Mouse (Mus musculus) cortical plate, adult 2 months (tissue): ENCODE results near the gene Kif17. TPM values are rescaled to one million over a fixed set of nuclear protein-coding genes. Genes with fewer than 3 reads are reported as not detected.
A peak's percentile ranks its signal among the peaks of the same experiment; 100 is the strongest.

Source experiments
- H3K27ac ChIP-seq: fragments of 200-500 bp; 2 replicates; pipeline ENCODE4 v1.5.1; 2012; ENCODE audit warnings: low read length, control low read depth, inconsistent platforms; ENCODE audit not compliant: insufficient read depth
- H3K4me1 ChIP-seq: fragments of 200-500 bp; 2 replicates; pipeline ENCODE4 v1.6.1; 2011; ENCODE audit warnings: low read length; ENCODE audit not compliant: control insufficient read depth, insufficient read depth
- H3K4me3 ChIP-seq: fragments of 200-500 bp; 2 replicates; pipeline ENCODE4 v1.5.1; 2011; ENCODE audit warnings: mild to moderate bottlenecking, low read length, control low read depth; ENCODE audit not compliant: insufficient read depth
- CTCF ChIP-seq: fragments of 200-500 bp; IDR thresholded peaks from 2 replicates; pipeline ENCODE4 v1.5.1; 2011; ENCODE audit warnings: mild to moderate bottlenecking, control low read depth, low read length; ENCODE audit not compliant: insufficient read depth; ENCODE audit errors: extremely low read depth
- POLR2A ChIP-seq: fragments of 200-500 bp; IDR thresholded peaks from 2 replicates; pipeline ENCODE4 v1.6.1; 2011; ENCODE audit warnings: mild to moderate bottlenecking, low read length, control low read depth; ENCODE audit not compliant: insufficient read depth; ENCODE audit errors: extremely low read depth
- polyA plus RNA-seq: library from polyadenylated mRNA; depleted of rRNA; stranded (reverse); fragments of >200 nt; gene quantifications from 2 replicates; pipeline ENCODE4 v1.2.3, GENCODE M21; 2012; rRNA removed

Kif17 gene
- 28.7 and 29.2 TPM in 2 replicates for polyA plus RNA-seq

DNA sequence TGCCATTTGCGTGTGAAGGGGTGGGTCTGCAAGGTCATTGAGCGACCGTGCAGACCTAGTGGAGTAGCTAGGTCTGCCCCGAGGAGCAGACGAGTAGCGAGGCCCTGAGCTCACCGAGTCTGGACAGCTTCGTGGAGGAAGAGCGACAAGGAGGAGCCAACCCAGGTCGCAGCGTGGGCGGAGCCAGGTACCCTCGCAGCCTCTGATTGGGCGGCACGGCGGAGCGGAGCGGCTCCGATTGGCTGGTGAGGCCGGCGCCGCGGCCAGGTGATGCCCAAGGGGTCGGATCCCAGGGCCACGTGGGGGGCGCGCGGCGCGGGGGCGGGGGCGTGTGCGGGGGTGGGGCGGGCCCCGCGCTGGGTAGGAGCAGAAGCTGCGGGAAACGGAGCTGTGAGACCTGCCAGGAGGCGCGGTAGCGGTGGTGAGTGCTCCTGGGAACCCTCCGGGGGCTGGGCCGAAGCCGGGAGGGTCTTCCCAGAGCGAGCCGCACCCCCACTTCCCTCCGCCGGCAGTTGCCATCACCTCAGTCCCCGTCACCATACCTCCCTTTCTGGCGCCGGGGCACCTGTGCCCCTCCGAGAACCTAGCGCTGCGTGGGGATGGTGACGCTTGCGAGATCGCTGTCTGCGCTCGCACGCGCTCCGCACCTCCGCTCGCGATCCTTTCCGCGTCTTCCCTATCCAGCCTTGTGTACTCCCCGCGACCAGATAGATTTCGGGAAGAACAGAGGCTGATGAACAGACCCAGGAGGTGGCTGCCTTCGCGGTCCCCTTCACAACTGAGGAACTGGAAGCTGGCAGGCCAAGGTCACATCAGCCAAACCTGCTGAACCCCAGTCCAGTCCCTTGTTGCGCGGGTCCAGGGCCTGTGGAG lies at the start of gene Kif17, which contains the start of gene Sh2d5:
Kif17 (plus strand) TSS at position 348 of the 873 bp plus-strand sequence.
Sh2d5 (plus strand) TSS at position 316 of the 873 bp plus-strand sequence.
- Histone ChIP-seq H3K4me1 (peaks cover 8% of the 10 kb centered on the region; the same call in 1 of the 2 replicates), H3K27ac (peak within 1 kb of the TSS; percentile 92), H3K4me3 (peak within 1 kb of the TSS; percentile 79)
- no peak for TF ChIP-seq CTCF
- peak; percentile 94 for TF ChIP-seq POLR2A

DNA sequence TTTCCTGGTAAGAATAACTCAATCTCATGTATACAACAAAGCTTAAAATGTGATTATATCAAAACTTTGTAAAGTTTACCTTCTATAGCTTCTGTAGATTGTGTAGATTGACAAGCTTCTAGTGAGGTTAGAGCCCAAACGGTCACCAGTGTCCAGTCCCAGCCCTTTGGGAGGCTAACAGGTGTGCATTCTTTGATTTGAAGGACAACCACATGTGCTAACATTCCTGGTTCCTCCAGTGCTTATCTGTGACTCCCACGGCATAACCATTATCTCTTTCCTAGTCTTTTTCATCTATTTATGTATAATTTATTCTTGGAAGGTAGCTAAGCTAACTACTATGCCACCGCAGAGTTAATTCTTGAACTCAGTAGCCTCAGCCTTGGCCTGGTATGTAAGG lies 49.5 kb upstream of the Kif17 start:
- H3K4me3 ChIP-seq, result no peak overlapping the region
- TF ChIP-seq CTCF (no peak), POLR2A (no peak)
- no peaks in the 10 kb centered on the region for H3K4me1 ChIP-seq
- H3K27ac ChIP-seq, result no peak overlapping the region

DNA sequence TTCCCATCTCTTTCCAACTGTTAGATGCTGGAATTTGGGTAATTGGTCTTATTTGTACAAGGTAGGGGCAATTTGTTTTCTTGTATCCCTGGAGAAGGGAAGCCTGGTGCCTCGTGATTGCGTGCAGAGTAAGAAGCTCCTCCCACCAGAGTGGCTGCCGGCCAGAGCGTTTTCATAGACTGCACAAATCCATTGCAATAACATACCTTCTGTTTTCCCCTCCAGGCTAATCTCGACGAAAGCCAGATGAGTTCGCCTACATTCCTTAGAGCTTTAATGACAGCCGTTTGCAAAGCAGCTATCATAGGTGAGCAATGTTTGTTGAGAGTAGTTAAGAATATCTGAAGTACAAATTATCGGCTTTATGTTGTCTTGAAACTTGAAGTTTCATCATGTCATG lies 48.5 kb upstream of the Kif17 start:
- H3K27ac ChIP-seq, result no peak overlapping the region
- no peaks in the 10 kb centered on the region for H3K4me1 ChIP-seq
- TF ChIP-seq POLR2A (no peak), CTCF (no peak)
- H3K4me3 ChIP-seq, result no peak overlapping the region

DNA sequence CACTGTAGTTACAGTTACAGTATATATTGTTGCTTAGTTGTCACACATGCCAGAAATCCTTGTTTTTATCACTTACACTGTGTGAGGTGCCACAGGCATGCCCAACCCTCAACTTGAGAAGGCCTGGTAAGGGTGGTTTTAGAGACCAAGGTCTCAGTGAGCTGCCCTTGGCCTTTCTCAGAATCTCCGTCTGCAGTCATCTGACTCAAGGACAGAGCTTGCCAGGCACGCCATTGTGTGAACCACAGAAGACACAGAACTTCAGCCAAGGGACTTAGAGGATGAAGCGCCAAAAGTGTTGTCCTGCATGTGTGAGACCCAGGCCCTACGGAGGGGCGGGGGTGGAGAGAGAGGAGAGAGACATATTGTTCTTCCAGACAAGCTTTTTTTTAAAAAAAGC lies 40.1 kb upstream of the Kif17 start:
- TF ChIP-seq POLR2A (no peak), CTCF (no peak)
- no peaks in the 10 kb centered on the region for H3K4me1 ChIP-seq
- H3K27ac ChIP-seq, result no peak overlapping the region
- H3K4me3 ChIP-seq, result no peak overlapping the region

DNA sequence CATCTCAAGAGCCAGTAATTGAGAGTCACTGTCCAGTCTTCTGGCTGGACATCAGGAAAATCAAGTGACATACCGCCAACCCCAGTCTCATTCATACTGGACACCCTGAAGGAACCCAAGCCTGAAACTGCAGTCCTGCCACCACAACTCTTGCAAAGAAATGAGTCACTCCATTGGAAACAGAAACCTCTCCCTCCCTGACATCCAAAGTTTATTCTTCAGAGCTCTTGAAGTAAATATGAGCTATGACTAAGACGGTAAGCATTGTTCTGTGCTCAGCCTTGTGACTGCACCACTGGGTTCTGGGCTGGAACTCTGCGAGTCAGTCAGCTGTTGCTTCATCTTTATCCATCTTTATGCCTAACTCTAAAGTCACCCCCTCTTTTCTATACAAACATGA lies 36.4 kb upstream of the Kif17 start:
- Histone ChIP-seq H3K4me3 (no peak overlapping the region), H3K4me1 (peaks cover 2% of the 10 kb centered on the region; the same call in 1 of the 2 replicates), H3K27ac (no peak overlapping the region)
- TF ChIP-seq CTCF (no peak), POLR2A (no peak)

DNA sequence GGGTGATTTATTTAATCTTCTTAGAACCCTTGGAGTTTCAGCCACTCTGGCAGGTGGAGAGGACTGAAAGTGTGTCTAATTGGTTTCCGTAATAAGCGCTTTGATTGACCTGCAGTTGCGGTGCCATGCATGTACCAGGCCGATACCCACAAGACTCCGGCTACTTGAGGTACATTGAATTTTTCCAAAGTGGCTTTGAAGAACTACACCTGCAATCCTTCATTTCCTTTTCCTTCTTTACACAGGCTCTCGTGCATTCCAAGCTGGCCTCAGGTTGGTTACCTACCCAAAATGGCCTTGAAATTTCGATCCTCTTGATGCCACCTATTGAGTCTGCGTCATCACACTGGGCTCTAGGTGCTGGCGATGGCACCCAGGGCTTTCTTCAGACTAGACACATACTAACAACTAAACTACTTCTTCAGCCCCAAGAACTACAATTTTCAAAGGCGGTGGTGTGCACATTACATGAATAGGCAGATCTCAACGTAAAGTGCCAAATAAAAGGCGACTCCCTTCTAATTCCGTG lies 34.5 kb upstream of the Kif17 start:
- Histone ChIP-seq H3K4me1 (peaks cover 7% of the 10 kb centered on the region), H3K4me3 (peak overlapping the region; percentile 69), H3K27ac (peak overlapping the region; percentile 88)
- TF ChIP-seq CTCF (no peak), POLR2A (no peak)

DNA sequence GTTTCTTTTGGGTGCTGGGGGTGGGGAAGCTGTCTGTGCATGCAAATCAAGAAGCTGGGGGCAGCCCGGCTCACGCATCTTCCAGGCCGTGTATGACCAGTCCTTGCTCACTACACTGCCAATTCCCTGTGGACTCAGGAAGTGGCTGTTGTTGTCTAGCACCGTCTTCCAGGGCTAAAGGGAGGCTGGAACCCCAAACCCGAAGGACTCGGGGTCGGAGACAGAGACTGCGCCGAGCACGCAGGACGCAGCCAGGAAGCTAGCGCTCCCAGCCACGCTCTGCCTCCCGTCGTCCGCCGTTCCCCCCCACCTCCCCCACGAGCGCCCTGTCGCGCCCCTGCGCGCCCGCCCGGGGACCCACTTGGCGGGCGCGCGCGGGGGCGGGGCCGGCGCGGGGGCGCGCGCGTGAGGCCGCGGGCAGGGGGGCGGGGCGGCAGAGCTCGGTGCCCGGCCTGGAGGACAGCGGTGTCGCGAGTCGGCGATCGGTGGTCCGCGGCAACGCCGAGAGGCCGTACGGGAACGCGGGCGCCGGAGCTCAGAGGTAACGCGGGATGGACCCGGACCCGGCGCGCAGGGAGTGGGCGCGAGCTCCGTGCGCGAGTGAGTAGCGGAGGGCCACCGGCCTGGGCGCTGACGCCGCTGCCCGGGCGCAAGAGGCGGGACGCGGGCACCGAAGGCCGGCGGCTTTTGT lies 33.9 kb upstream of the Kif17 start, which contains the start of gene Hp1bp3:
Hp1bp3 (plus strand) TSS at position 97 of the 691 bp plus-strand sequence.
- H3K27ac ChIP-seq, result peak within 1 kb of the TSS; percentile 99
- peak within 1 kb of the TSS; percentile 69 for H3K4me3 ChIP-seq
- TF ChIP-seq POLR2A, result peak; percentile 73
- TF ChIP-seq CTCF, result no peak

DNA sequence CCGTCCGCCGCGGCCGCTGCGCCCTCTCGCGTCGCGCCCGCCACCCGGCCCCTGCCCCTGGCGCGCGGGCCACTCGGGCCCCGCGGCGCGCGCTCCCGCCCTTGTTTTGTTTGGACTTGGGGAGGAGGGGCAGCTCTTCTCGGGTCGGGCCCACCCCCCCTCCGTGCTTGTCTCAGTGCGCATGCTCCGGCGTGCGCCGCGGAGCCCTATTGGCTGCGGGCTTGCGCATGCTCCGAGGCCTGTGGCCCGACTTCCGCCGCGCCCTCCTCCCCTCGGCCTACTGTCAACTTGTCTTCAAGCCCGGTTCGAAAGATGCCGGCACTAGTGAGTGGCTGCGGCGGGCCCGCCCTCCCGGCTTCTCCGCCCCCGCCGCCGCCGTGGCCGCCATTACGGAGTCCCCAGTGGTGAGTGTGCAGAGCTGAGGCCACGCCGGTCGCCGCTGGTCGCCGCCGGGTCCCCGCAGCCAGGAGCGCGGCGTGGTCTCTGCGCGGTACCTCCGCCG lies 33.3 kb upstream of the Kif17 start:
- TF ChIP-seq POLR2A (peak; percentile 42; the same call in 1 of the 2 replicates), CTCF (no peak)
- Histone ChIP-seq H3K27ac (peak overlapping the region; percentile 99), H3K4me1 (peaks cover 7% of the 10 kb centered on the region), H3K4me3 (peak overlapping the region; percentile 69)

More for the DNA sequence above, 33.9 kb upstream of the Kif17 start, which contains the start of gene Hp1bp3:
- peaks cover 7% of the 10 kb centered on the region for H3K4me1 ChIP-seq

DNA sequence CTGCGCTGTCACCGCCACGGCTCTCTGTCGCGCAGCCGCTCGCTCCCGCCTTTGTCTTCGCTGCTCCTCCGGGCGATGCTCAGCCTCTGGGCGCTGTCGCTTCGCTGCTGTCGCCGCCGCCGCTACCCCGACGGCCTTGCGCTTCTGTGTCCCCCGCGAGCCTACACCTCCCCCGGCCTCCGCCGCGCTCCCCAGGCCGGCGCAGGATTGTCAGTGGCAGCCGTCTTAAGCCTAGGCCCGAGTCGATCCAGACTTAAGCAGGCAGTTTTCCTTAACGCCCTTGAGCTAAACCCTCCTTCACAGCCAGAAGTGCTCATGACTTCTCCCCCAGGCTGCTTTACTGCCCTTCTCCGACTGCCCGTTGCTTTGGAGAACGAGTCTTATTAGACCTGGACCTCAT lies 32.8 kb upstream of the Kif17 start:
- TF ChIP-seq POLR2A (no peak), CTCF (no peak)
- H3K27ac ChIP-seq, result peak overlapping the region; percentile 95
- H3K4me3 ChIP-seq, result peak overlapping the region; percentile 69
- H3K4me1 ChIP-seq, result peaks cover 7% of the 10 kb centered on the region
